Mouse (Mus musculus): Measurements from ENCODE around the gene Prr5. TPM values are rescaled to one million over a fixed set of nuclear protein-coding genes. Genes with fewer than 3 reads are reported as not detected.

Gene Prr5
- polyA plus RNA-seq, 1 experiment: 68.4 TPM

- DNase-seq: no peak
- 82% methylated on average over 16 of the region's 16 CpGs for WGBS
- no peak overlapping the region for H3K27ac ChIP-seq (ENCODE audit: insufficient read depth, low read depth, low read length)
- no peaks in the 10 kb centered on the region for H3K27me3 ChIP-seq (replicated peaks; ENCODE audit: control insufficient read depth, insufficient read depth, low read length)
- no peak overlapping the region for H3K4me3 ChIP-seq (ENCODE audit: insufficient read depth, low read depth, low read length)
- no peaks in the 10 kb centered on the region for H3K36me3 ChIP-seq (ENCODE audit: control insufficient read depth, insufficient read depth, low read length)
- TF ChIP-seq CTCF (conservative IDR thresholded peaks at IDR 0.05; ENCODE audit: insufficient read depth, insufficient read length, low read depth, low read length): no peak
- TF ChIP-seq POLR2A (IDR thresholded peaks at IDR 0.05; ENCODE audit: low read depth, low read length): no peak
- H3K4me1 ChIP-seq (ENCODE audit: control insufficient read depth, insufficient read depth, low read length): peaks cover 3% of the 10 kb centered on the region; the same call in 1 of the 2 replicates
Measured at GRCm38 (mm10) chr15:84664542-84665460, 4.6 kb upstream of the Prr5 start.

- Histone ChIP-seq H3K36me3 (ENCODE audit: control insufficient read depth, insufficient read depth, low read length) (no peaks in the 10 kb centered on the region), H3K4me1 (ENCODE audit: control insufficient read depth, insufficient read depth, low read length) (peaks cover 3% of the 10 kb centered on the region; the same call in 1 of the 2 replicates), H3K27ac (ENCODE audit: insufficient read depth, low read depth, low read length) (no peak overlapping the region), H3K4me3 (ENCODE audit: insufficient read depth, low read depth, low read length) (no peak overlapping the region), H3K27me3 (replicated peaks; ENCODE audit: control insufficient read depth, insufficient read depth, low read length) (no peaks in the 10 kb centered on the region)
- 79% methylated on average over 9 of the region's 9 CpGs for WGBS
- no peak for TF ChIP-seq POLR2A (IDR thresholded peaks at IDR 0.05; ENCODE audit: low read depth, low read length)
- TF ChIP-seq CTCF (conservative IDR thresholded peaks at IDR 0.05; ENCODE audit: insufficient read depth, insufficient read length, low read depth, low read length): no peak
- no peak for DNase-seq
Measured at GRCm38 (mm10) chr15:84665662-84666061, 3.8 kb upstream of the Prr5 start.

- WGBS: 50% methylated on average over 4 of the region's 4 CpGs
- no peaks in the 10 kb centered on the region for H3K36me3 ChIP-seq (ENCODE audit: control insufficient read depth, insufficient read depth, low read length)
- H3K4me1 ChIP-seq (ENCODE audit: control insufficient read depth, insufficient read depth, low read length): peaks cover 3% of the 10 kb centered on the region; the same call in 1 of the 2 replicates
- TF ChIP-seq CTCF (conservative IDR thresholded peaks at IDR 0.05; ENCODE audit: insufficient read depth, insufficient read length, low read depth, low read length) (no peak), POLR2A (IDR thresholded peaks at IDR 0.05; ENCODE audit: low read depth, low read length) (no peak)
- no peak overlapping the region for H3K27ac ChIP-seq (ENCODE audit: insufficient read depth, low read depth, low read length)
- no peaks in the 10 kb centered on the region for H3K27me3 ChIP-seq (replicated peaks; ENCODE audit: control insufficient read depth, insufficient read depth, low read length)
- DNase-seq: peak; percentile 62
- no peak overlapping the region for H3K4me3 ChIP-seq (ENCODE audit: insufficient read depth, low read depth, low read length)
Measured at GRCm38 (mm10) chr15:84666065-84666464, 3.4 kb upstream of the Prr5 start.

GRCm38 (mm10) chr15:84667601-84668000 lies 1.8 kb upstream of the Prr5 start:
- TF ChIP-seq POLR2A (IDR thresholded peaks at IDR 0.05; ENCODE audit: low read depth, low read length): no peak
- TF ChIP-seq CTCF (conservative IDR thresholded peaks at IDR 0.05; ENCODE audit: insufficient read depth, insufficient read length, low read depth, low read length): no peak
- Histone ChIP-seq H3K27me3 (replicated peaks; ENCODE audit: control insufficient read depth, insufficient read depth, low read length) (no peaks in the 10 kb centered on the region), H3K36me3 (ENCODE audit: control insufficient read depth, insufficient read depth, low read length) (no peaks in the 10 kb centered on the region), H3K27ac (ENCODE audit: insufficient read depth, low read depth, low read length) (no peak overlapping the region), H3K4me3 (ENCODE audit: insufficient read depth, low read depth, low read length) (no peak overlapping the region), H3K4me1 (ENCODE audit: control insufficient read depth, insufficient read depth, low read length) (peaks cover 3% of the 10 kb centered on the region; the same call in 1 of the 2 replicates)
- 83% methylated on average over 6 of the region's 6 CpGs for WGBS
- DNase-seq: no peak

GRCm38 (mm10) chr15:84669771-84670656 lies 594 bp downstream of the Prr5 start:
- Histone ChIP-seq H3K4me1 (ENCODE audit: control insufficient read depth, insufficient read depth, low read length) (peaks cover 2% of the 10 kb centered on the region; the same call in 1 of the 2 replicates), H3K36me3 (ENCODE audit: control insufficient read depth, insufficient read depth, low read length) (no peaks in the 10 kb centered on the region), H3K27me3 (replicated peaks; ENCODE audit: control insufficient read depth, insufficient read depth, low read length) (no peaks in the 10 kb centered on the region), H3K27ac (ENCODE audit: insufficient read depth, low read depth, low read length) (peak overlapping the region; percentile 90), H3K4me3 (ENCODE audit: insufficient read depth, low read depth, low read length) (peak overlapping the region; percentile 61)
- DNase-seq: no peak
- WGBS: 65% methylated on average over 23 of the region's 23 CpGs
- TF ChIP-seq CTCF (conservative IDR thresholded peaks at IDR 0.05; ENCODE audit: insufficient read depth, insufficient read length, low read depth, low read length): no peak
- no peak for TF ChIP-seq POLR2A (IDR thresholded peaks at IDR 0.05; ENCODE audit: low read depth, low read length)

- WGBS: 63% methylated on average over 4 of the region's 4 CpGs
- peak overlapping the region; percentile 61 for H3K4me3 ChIP-seq (ENCODE audit: insufficient read depth, low read depth, low read length)
- peaks cover 3% of the 10 kb centered on the region; the same call in 1 of the 2 replicates for H3K4me1 ChIP-seq (ENCODE audit: control insufficient read depth, insufficient read depth, low read length)
Measured at GRCm38 (mm10) chr15:84670657-84671055, 1.2 kb downstream of the Prr5 start.

More at GRCm38 (mm10) chr15:84670657-84671055, 1.2 kb downstream of the Prr5 start:
- no peaks in the 10 kb centered on the region for H3K36me3 ChIP-seq (ENCODE audit: control insufficient read depth, insufficient read depth, low read length)
- TF ChIP-seq CTCF (conservative IDR thresholded peaks at IDR 0.05; ENCODE audit: insufficient read depth, insufficient read length, low read depth, low read length): no peak
- no peak for TF ChIP-seq POLR2A (IDR thresholded peaks at IDR 0.05; ENCODE audit: low read depth, low read length)
- peak overlapping the region; percentile 90 for H3K27ac ChIP-seq (ENCODE audit: insufficient read depth, low read depth, low read length)
- no peaks in the 10 kb centered on the region for H3K27me3 ChIP-seq (replicated peaks; ENCODE audit: control insufficient read depth, insufficient read depth, low read length)
- DNase-seq: peak; percentile 58
